Mouse (Mus musculus) v-Abl transformed pro-B cells (cell line): ENCODE measurements at regions not wholly inside any gene's neighbourhood (a gene's known extent, or its start where the extent isn't known, plus 50 kb on each side); places are given as distances from the start of the nearest gene placed in this dataset.

ENCODE experiments used
- in situ Hi-C, 2 experiments: fragments of 400-800 bp; cut with MboI; formaldehyde crosslinking; loops; one replicate each; pipeline ENCODE4 v1.15.1; 2025; ENCODE audit not compliant: unreplicated experiment in 2 of 2

DNA sequence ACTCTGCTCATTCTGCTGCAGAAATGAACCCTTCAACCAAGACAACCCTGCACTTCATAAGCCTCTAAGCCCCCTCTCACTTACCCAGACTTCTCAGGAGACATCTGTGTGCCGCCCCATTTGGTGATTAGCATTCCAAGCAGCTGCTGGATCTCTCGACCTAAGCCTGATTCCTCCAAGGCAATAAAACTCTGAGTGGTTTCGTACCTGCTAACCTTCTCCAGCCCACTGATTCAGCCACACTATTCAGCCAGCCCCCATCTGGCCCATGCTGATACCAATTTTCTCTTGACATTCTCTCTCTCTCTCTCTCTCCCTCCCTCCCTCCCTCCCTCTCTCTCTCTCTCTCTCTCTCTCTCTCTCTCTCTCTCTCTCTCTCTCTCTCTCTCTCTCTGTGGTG lies 88.2 kb downstream of the Zmat3 start:
- in situ Hi-C loops: loop anchor here in 1 of 2 experiments (25.0 kb wide), 1 partner anchor 1115 kb away; no protein-coding TSS in a partner anchor

DNA sequence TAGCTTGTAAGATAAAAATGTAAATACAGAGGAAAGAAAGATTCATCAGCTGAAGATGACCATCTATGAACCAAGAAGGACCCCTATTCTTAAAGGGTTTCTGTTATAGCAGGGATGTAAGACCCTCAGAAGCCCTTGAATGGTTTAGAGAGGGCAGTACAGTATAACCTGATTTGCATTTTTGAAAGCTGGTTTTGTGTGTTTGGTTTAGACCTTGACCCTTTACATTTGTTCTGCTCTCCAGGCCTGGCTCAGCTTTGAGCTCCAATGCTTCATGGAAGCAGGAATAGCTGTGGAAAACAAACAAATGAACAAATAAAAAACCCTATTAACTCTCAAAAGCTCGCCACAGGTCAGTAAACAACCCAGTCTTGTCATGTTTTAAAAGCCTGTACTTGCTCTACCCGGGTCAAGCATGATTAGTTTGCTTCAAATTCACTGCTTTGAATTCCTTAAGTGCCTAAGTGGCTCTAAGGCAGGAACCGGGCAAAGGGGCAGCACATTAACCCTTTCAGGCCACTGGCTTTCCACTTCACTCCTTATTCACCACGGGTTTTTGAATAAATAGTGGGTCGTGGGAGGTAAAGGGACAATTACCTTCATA lies 100.1 kb downstream of the Zmat3 start:
- in situ Hi-C loops: no loop called here
